Mouse (Mus musculus): ENCODE measurements around the gene Tap2. TPM values are rescaled to one million over a fixed set of nuclear protein-coding genes. Genes with fewer than 3 reads are reported as not detected.

Tap2 gene
- 80.1 and 87.6 TPM in 2 replicates for total RNA-seq (2017)

GRCm38 (mm10) chr17:34203444-34203843 is at the start of gene Tap2:
Gene Tap2 (plus strand): TSS chr17:34203527.
- no peak for ATAC-seq (replicated peaks; ENCODE audit: low read depth, poor library complexity, severe bottlenecking)

DNA sequence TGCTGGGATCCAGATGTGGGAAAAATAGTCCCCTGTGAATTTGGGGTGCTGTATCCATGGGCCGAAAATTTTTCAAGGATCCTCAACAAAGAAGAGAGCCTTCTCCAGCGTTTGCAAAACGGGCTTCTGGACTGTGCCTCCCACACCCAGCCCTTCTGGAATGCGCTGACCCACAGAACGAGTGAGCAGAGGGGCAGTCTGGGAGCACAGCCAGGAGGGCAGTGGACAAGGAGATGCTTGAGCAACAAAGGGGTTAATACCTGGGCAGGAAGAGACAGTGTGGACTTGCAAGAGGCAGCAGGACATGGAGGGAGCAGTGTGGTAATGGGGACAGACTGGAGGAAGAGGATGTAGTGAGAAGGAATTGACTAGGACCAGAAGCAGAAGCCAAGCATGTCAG is 47.8 kb upstream of the Tap2 start:
- no peak for ATAC-seq (replicated peaks; ENCODE audit: low read depth, poor library complexity, severe bottlenecking)

DNA sequence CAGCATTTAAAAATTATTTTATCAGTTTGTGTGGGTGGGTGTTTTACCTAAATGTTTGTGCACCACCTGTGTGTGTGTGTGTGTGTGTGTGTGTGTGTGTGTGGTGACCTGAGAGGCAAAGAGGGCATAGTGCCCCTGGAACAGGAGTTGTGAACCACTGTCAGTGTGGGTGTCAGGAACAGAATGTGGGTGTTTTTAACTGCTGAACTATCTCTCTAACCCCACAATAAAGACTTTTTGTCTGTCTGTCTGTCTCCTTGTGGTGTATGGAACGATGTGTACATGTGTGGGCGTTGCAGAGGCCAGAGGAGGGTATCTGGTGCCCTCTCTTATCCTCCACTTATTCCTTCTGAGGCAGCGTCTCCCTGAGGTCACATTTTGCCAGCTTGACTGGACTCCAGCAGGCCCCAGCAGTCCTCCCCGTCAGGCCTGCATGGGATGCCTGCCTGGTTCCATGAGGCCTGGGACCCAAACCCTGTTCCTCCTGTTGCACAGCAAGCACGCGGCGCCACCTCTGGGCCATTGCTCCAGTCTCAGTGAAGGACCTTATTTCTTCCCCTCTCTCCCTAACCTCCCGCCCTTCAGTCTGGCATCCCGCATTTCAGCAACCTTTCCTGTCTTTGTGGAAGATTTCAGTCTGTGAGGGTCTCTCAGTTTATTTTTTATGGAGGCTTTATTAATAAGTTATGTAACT is 39.0 kb upstream of the Tap2 start:
- peak; percentile 46; the same call in 1 of the 2 replicates for ATAC-seq (replicated peaks; ENCODE audit: low read depth, poor library complexity, severe bottlenecking)

GRCm38 (mm10) chr17:34165033-34165730 is 38.1 kb upstream of the Tap2 start:
- peak; percentile 71 for ATAC-seq (replicated peaks; ENCODE audit: low read depth, poor library complexity, severe bottlenecking)

DNA sequence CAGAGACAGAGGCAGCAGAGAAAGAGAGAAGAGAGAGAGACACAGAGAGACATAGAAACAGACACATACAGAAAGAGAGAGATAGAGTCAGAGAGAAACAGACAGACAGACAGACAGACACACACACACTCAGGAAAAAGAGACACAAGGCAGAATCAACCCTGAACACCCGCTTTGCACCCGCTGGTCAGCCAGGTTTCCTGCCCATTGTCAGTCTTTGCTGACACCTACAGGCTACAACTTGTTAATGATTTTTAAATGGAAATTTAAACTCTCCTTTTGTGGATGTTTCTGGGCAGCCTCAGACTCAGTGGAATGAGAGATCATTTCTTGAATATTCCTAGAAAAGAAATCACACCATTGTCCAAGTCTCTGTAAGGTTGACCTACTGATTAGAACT is 34.0 kb upstream of the Tap2 start:
- ATAC-seq (replicated peaks; ENCODE audit: low read depth, poor library complexity, severe bottlenecking), result peak; percentile 40

DNA sequence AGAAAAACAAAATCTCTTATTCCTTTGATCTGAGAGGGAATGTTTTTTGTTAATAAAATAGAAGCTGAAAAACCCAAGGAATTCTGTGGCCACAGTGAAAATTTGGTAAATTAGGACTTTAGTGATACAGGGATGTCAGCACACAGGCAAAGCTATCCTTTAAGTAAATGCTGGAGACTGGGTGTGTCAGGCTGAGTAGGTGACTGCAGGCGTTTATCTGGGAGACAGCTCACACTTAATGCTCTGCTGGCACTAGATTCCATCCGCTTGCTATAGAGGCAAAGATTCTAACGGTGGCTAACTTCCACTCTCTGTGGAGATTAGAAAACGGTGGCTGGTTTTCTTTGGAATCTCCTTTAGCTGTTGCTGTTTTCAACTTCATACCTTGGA is 32.8 kb upstream of the Tap2 start:
- ATAC-seq (replicated peaks; ENCODE audit: low read depth, poor library complexity, severe bottlenecking), result peak; percentile 15; the same call in 1 of the 2 replicates

GRCm38 (mm10) chr17:34170877-34171498 is 32.3 kb upstream of the Tap2 start:
- ATAC-seq (replicated peaks; ENCODE audit: low read depth, poor library complexity, severe bottlenecking), result peak; percentile 84

- ATAC-seq (replicated peaks; ENCODE audit: low read depth, poor library complexity, severe bottlenecking), result no peak
These were observed 30.8 kb upstream of the Tap2 start for GRCm38 (mm10) chr17:34172528-34172927.

DNA sequence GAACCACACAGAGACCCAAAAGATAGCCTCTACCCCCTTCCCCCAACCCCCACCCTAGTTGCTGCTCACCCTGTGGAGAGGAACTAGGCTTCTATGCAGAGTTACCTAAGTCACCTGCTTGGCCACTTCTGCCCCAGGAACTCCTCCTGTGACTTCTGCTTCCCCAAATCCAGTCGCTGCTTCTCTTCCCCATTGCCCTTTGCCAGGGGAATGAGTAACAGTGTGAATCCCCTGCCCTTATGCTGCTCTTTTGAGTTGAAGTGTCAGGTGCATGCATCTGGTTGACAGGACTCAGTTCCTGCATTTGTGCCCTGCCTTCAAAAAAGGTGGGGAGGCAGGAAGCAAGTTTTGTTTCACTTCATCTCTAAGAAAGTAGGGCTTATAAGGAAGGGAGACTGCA is 29.3 kb upstream of the Tap2 start:
- no peak; the same call in 1 of the 2 replicates for ATAC-seq (replicated peaks; ENCODE audit: low read depth, poor library complexity, severe bottlenecking)

GRCm38 (mm10) chr17:34177179-34177578 is 26.1 kb upstream of the Tap2 start:
- ATAC-seq (replicated peaks; ENCODE audit: low read depth, poor library complexity, severe bottlenecking), result no peak

DNA sequence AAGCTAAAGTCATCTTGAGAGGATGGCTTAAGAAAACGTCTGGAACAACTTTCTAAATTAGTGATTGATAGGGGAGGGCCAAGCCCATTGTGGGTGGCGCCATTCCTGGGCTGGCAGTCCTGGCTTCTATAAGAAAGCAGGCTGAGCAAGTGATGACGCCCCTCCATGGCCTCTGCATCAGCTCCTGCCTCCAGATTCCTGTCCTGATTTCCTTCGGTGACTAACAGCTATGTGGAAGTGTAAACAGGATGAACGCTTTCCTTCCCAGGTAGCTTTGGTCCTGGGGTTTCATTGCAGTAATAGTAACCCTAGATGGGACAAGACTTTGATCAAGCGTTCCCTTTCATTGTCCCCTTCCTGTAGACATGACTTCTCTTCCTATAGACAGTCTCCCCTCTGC is 24.3 kb upstream of the Tap2 start:
- ATAC-seq (replicated peaks; ENCODE audit: low read depth, poor library complexity, severe bottlenecking), result no peak

- ATAC-seq (replicated peaks; ENCODE audit: low read depth, poor library complexity, severe bottlenecking), result 0 out of 2 replicates have a peak, but pooled peaks have one; percentile 47
These were observed 23.1 kb upstream of the Tap2 start for GRCm38 (mm10) chr17:34179913-34180859.

- ATAC-seq (replicated peaks; ENCODE audit: low read depth, poor library complexity, severe bottlenecking), result no peak
These were observed 19.6 kb upstream of the Tap2 start for GRCm38 (mm10) chr17:34183564-34184219.

GRCm38 (mm10) chr17:34185526-34185925 is 17.8 kb upstream of the Tap2 start:
- ATAC-seq (replicated peaks; ENCODE audit: low read depth, poor library complexity, severe bottlenecking), result no peak

GRCm38 (mm10) chr17:34186885-34187260 is 16.5 kb upstream of the Tap2 start:
- ATAC-seq (replicated peaks; ENCODE audit: low read depth, poor library complexity, severe bottlenecking), result peak; percentile 8; the same call in 1 of the 2 replicates

GRCm38 (mm10) chr17:34187261-34187916 is 15.9 kb upstream of the Tap2 start, which contains the start of the genes Tap1 and Psmb9:
Gene Tap1 (plus strand): TSS chr17:34187553.
Gene Psmb9 (minus strand): TSS chr17:34187764.
- ATAC-seq (replicated peaks; ENCODE audit: low read depth, poor library complexity, severe bottlenecking), result peak; percentile 83

- 0 out of 2 replicates have a peak, but pooled peaks have one; percentile 17 for ATAC-seq (replicated peaks; ENCODE audit: low read depth, poor library complexity, severe bottlenecking)
These were observed 15.3 kb upstream of the Tap2 start for GRCm38 (mm10) chr17:34188010-34188409.

DNA sequence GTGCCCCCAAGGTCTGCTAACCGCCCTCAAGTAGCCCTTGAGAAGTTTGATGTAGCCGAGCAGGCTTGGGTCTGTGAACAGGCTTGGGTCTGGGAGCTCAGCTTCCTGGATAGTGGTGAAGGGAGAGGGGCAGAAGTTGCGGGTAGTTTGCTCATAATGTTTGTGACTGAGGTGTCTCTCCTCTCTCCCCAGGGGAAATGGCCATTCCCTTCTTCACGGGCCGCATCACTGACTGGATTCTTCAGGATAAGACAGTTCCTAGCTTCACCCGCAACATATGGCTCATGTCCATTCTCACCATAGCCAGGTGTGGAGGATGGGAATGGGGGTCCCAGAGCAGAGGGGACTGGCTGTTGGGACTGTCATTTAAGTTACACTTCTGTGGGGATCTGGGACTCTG is 14.3 kb upstream of the Tap2 start:
- ATAC-seq (replicated peaks; ENCODE audit: low read depth, poor library complexity, severe bottlenecking), result no peak

GRCm38 (mm10) chr17:34192852-34193251 is 10.5 kb upstream of the Tap2 start:
- no peak for ATAC-seq (replicated peaks; ENCODE audit: low read depth, poor library complexity, severe bottlenecking)
